Mouse (Mus musculus) thymus, adult 2 months (tissue): ENCODE data around the gene Srgap2. TPM values are rescaled to one million over a fixed set of nuclear protein-coding genes. Genes with fewer than 3 reads are reported as not detected.

Source experiments
- DNase-seq: peaks from one replicate; pipeline ENCODE4 v3.0.0; 2021
- H3K27ac ChIP-seq: fragments of 200-500 bp; 2 replicates; pipeline ENCODE4 v1.5.1; 2012; ENCODE audit warnings: low read length, control low read depth; ENCODE audit not compliant: control insufficient read depth, insufficient read depth
- H3K27me3 ChIP-seq: fragments of 200-500 bp; 2 replicates; pipeline ENCODE4 v1.6.1; 2012; ENCODE audit warnings: mild to moderate bottlenecking, low read length, moderate library complexity, mixed read lengths; ENCODE audit not compliant: control insufficient read depth, insufficient read depth
- H3K36me3 ChIP-seq: fragments of 200-500 bp; 2 replicates; pipeline ENCODE4 v1.6.1; 2012; ENCODE audit warnings: mild to moderate bottlenecking, low read length, moderate library complexity; ENCODE audit not compliant: control insufficient read depth, insufficient read depth
- H3K4me1 ChIP-seq: fragments of 200-500 bp; replicated peaks from 2 replicates; pipeline ENCODE4 v1.6.1; 2012; ENCODE audit warnings: low read length; ENCODE audit not compliant: control insufficient read depth, insufficient read depth
- H3K4me3 ChIP-seq: fragments of 200-500 bp; 2 replicates; pipeline ENCODE4 v1.5.1; 2012; ENCODE audit warnings: mild to moderate bottlenecking, low read length, control low read depth, moderate library complexity; ENCODE audit not compliant: control insufficient read depth, insufficient read depth
- CTCF ChIP-seq: fragments of 200-500 bp; IDR thresholded peaks from 2 replicates; pipeline ENCODE4 v1.5.1; 2012; ENCODE audit warnings: mild to moderate bottlenecking, control low read depth, low read length, moderate library complexity, borderline replicate concordance; ENCODE audit not compliant: control insufficient read depth, poor library complexity, insufficient read depth; ENCODE audit errors: extremely low read depth
- POLR2A ChIP-seq: fragments of 200-500 bp; IDR thresholded peaks from 2 replicates; pipeline ENCODE4 v1.6.1; 2012; ENCODE audit warnings: mild to moderate bottlenecking, low read length, control low read depth, moderate library complexity; ENCODE audit not compliant: control insufficient read depth, poor library complexity, insufficient read depth; ENCODE audit errors: extremely low read depth
- WGBS: fragments of 180-500 bp; shearing (Covaris S2); methylation state at CpG from one replicate; pipeline ENCODE4 v1.1.7; 2018; 5-methylcytosine and 5-hydroxymethylcytosine counted together
- polyA plus RNA-seq: library from polyadenylated mRNA; depleted of rRNA; stranded (reverse); fragments of >200 nt; gene quantifications from 2 replicates; pipeline ENCODE4 v1.2.3, GENCODE M21; 2012

Gene Srgap2
- polyA plus RNA-seq, 1 experiment, result 28.3 TPM

GRCm38 (mm10) chr1:131462541-131463067 is 64.5 kb downstream of the Srgap2 start:
- no peak overlapping the region for H3K27ac ChIP-seq
- H3K4me3 ChIP-seq, result no peak overlapping the region
- no peak for DNase-seq
- H3K36me3 ChIP-seq, result no peaks in the 10 kb centered on the region
- H3K27me3 ChIP-seq, result no peaks in the 10 kb centered on the region
- TF ChIP-seq POLR2A (no peak), CTCF (no peak)
- no peaks in the 10 kb centered on the region for H3K4me1 ChIP-seq
- 89% methylated on average over 1 of the region's 1 CpGs for WGBS

- Histone ChIP-seq H3K4me3 (no peak overlapping the region), H3K27me3 (no peaks in the 10 kb centered on the region), H3K36me3 (no peaks in the 10 kb centered on the region), H3K4me1 (no peaks in the 10 kb centered on the region), H3K27ac (no peak overlapping the region)
- DNase-seq, result no peak
- 28% methylated on average over 1 of the region's 1 CpGs for WGBS
- no peak for TF ChIP-seq POLR2A
- TF ChIP-seq CTCF, result no peak
These were observed 66.1 kb downstream of the Srgap2 start for GRCm38 (mm10) chr1:131460914-131461530.

DNA sequence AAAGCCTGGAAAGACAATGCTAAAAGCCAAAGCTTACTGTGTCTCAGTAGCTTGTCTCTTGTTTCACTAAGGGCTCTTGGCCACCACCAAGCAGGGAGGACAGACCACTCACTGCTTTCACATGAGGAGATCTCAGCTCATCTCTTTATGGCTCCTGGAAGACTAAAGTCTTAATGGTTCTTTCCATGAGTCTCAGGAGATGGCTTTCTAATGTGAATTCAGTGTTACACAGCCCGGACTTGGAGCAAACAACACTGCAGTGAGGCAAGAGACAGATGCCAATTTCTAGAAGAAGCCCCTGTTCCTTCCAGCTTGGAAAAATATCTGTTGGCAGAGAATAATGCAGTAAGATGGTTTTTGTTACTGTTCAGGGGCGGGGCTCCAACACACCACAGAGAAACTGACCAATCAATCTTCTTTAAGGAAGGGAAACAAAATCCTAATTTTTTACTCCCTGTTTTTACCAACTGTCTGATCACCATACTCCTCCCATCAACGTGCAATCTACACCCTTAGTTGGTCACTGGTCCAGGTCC is 71.7 kb downstream of the Srgap2 start:
- TF ChIP-seq CTCF, result no peak
- no peak for TF ChIP-seq POLR2A
- Histone ChIP-seq H3K36me3 (no peaks in the 10 kb centered on the region), H3K27ac (no peak overlapping the region), H3K4me3 (no peak overlapping the region), H3K4me1 (no peaks in the 10 kb centered on the region), H3K27me3 (no peaks in the 10 kb centered on the region)
- 92% methylated on average over 3 of the region's 3 CpGs for WGBS
- no peak for DNase-seq

- Histone ChIP-seq H3K27me3 (no peaks in the 10 kb centered on the region), H3K4me1 (no peaks in the 10 kb centered on the region), H3K36me3 (no peaks in the 10 kb centered on the region), H3K4me3 (no peak overlapping the region), H3K27ac (no peak overlapping the region)
- WGBS, result 92% methylated on average over 2 of the region's 2 CpGs
- no peak for DNase-seq
- TF ChIP-seq POLR2A (no peak), CTCF (no peak)
These were observed 72.8 kb downstream of the Srgap2 start for GRCm38 (mm10) chr1:131454386-131454785.

DNA sequence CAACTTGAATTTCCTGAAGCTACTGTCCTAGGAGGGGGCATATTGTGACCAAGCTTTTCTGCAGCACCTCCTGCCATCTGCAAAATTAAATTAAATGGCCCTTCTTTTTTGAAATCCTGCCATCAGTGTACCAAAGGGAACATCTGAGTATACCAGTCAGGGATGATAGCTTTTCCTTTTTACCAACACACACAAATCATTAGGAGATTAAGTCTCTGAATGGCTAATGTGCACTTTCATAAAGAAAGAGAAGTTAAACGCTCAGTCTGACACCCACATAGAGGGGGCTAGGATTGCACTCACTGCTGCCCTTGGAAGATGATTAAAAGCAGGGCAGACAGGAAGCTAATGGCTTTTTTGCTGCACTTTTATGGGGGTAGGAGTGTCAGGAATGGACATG is 73.8 kb downstream of the Srgap2 start:
- no peaks in the 10 kb centered on the region for H3K4me1 ChIP-seq
- no peak overlapping the region for H3K27ac ChIP-seq
- 93% methylated on average over 1 of the region's 1 CpGs for WGBS
- H3K4me3 ChIP-seq, result no peak overlapping the region
- no peak for TF ChIP-seq CTCF
- no peak for TF ChIP-seq POLR2A
- no peaks in the 10 kb centered on the region for H3K36me3 ChIP-seq
- no peaks in the 10 kb centered on the region for H3K27me3 ChIP-seq
- DNase-seq, result no peak

- TF ChIP-seq CTCF (no peak), POLR2A (no peak)
- no peak for DNase-seq
- Histone ChIP-seq H3K27ac (no peak overlapping the region), H3K4me3 (no peak overlapping the region), H3K4me1 (no peaks in the 10 kb centered on the region; the same call in 1 of the 2 replicates), H3K36me3 (no peaks in the 10 kb centered on the region), H3K27me3 (no peaks in the 10 kb centered on the region)
- 90% methylated on average over 5 of the region's 5 CpGs for WGBS
These were observed 78.8 kb downstream of the Srgap2 start for GRCm38 (mm10) chr1:131448373-131448772.

DNA sequence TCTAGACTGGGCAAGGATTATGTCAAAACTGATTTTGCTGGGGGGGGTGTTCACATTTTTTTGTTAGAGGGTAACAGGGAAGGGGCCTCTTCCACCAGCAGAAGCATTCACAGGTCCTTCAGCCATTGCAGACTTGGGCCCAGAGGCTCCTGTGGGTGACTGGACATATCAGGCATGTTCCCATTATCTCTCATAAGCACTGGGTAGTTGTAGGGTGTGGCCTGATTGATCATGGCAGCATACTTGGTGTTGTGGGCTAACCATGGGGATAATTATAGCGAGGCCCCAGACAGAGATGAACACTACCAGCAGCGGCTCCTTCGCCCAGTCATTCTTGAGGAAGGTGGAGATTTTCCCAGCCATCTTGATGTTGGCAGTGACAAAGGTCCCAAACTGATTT is 79.8 kb downstream of the Srgap2 start:
- H3K27ac ChIP-seq, result no peak overlapping the region
- DNase-seq, result no peak
- no peaks in the 10 kb centered on the region; the same call in 1 of the 2 replicates for H3K4me1 ChIP-seq
- no peaks in the 10 kb centered on the region for H3K36me3 ChIP-seq
- H3K27me3 ChIP-seq, result no peaks in the 10 kb centered on the region
- TF ChIP-seq CTCF (no peak), POLR2A (no peak)
- WGBS, result 96% methylated on average over 3 of the region's 3 CpGs
- H3K4me3 ChIP-seq, result no peak overlapping the region
